Mouse (Mus musculus): ENCODE results near the gene AC131692.1.
A peak's percentile ranks its signal among the peaks of the same experiment; 100 is the strongest.

AC131692.1 gene

GRCm38 (mm10) chr19:6094119-6094518, at the start of gene AC131692.1:
Gene AC131692.1, plus strand, starts transcription at chr19:6094419.
- DNase-seq (ENCODE audit: low read depth, low spot score): no peak

GRCm38 (mm10) chr19:6045366-6046293, 48.6 kb upstream of the AC131692.1 start:
- no peak for DNase-seq (ENCODE audit: low read depth, low spot score)

- DNase-seq (ENCODE audit: low read depth, low spot score): peak; percentile 84
Observed at GRCm38 (mm10) chr19:6046294-6047153, 47.7 kb upstream of the AC131692.1 start, which contains the start of gene Syvn1. Gene Syvn1, plus strand, starts transcription at chr19:6046576.

GRCm38 (mm10) chr19:6047154-6047898, 46.9 kb upstream of the AC131692.1 start:
- no peak for DNase-seq (ENCODE audit: low read depth, low spot score)

- DNase-seq (ENCODE audit: low read depth, low spot score): no peak
Observed at GRCm38 (mm10) chr19:6047899-6048166, 46.4 kb upstream of the AC131692.1 start.

- no peak for DNase-seq (ENCODE audit: low read depth, low spot score)
Observed at GRCm38 (mm10) chr19:6048681-6049410, 45.4 kb upstream of the AC131692.1 start.

- DNase-seq (ENCODE audit: low read depth, low spot score): no peak
Observed at GRCm38 (mm10) chr19:6052516-6052915, 41.7 kb upstream of the AC131692.1 start.

- no peak for DNase-seq (ENCODE audit: low read depth, low spot score)
Observed at GRCm38 (mm10) chr19:6054296-6054695, 39.9 kb upstream of the AC131692.1 start.

- DNase-seq (ENCODE audit: low read depth, low spot score): no peak
Observed at GRCm38 (mm10) chr19:6056696-6057095, 37.5 kb upstream of the AC131692.1 start.

GRCm38 (mm10) chr19:6057313-6058096, 36.7 kb upstream of the AC131692.1 start, which contains the start of the genes Mrpl49 and Fau:
Gene Mrpl49, minus strand, starts transcription at chr19:6057785.
Gene Fau, plus strand, starts transcription at chr19:6057844.
- DNase-seq (ENCODE audit: low read depth, low spot score): peak; percentile 95

- no peak for DNase-seq (ENCODE audit: low read depth, low spot score)
Observed at GRCm38 (mm10) chr19:6058513-6058912, 35.7 kb upstream of the AC131692.1 start.

GRCm38 (mm10) chr19:6058966-6059365, 35.3 kb upstream of the AC131692.1 start:
- no peak for DNase-seq (ENCODE audit: low read depth, low spot score)

- DNase-seq (ENCODE audit: low read depth, low spot score): peak; percentile 83
Observed at GRCm38 (mm10) chr19:6061021-6061533, 33.1 kb upstream of the AC131692.1 start, which contains the start of gene Znhit2. Gene Znhit2, plus strand, starts transcription at chr19:6061192.

- DNase-seq (ENCODE audit: low read depth, low spot score): no peak
Observed at GRCm38 (mm10) chr19:6061641-6062302, 32.4 kb upstream of the AC131692.1 start.

GRCm38 (mm10) chr19:6062418-6062817, 31.8 kb upstream of the AC131692.1 start:
- DNase-seq (ENCODE audit: low read depth, low spot score): no peak

- DNase-seq (ENCODE audit: low read depth, low spot score): no peak
Observed at GRCm38 (mm10) chr19:6063081-6063480, 31.1 kb upstream of the AC131692.1 start.

GRCm38 (mm10) chr19:6066571-6066970, 27.6 kb upstream of the AC131692.1 start:
- no peak for DNase-seq (ENCODE audit: low read depth, low spot score)

- no peak for DNase-seq (ENCODE audit: low read depth, low spot score)
Observed at GRCm38 (mm10) chr19:6067011-6067723, 27.1 kb upstream of the AC131692.1 start.
